Mouse (Mus musculus): ENCODE data around the gene Usp21.

- TF ChIP-seq CTCF (IDR thresholded peaks at IDR 0.05; ENCODE audit: low read depth, low read length): no peak
- no peak for TF ChIP-seq GATA1 (IDR thresholded peaks at IDR 0.05; ENCODE audit: borderline replicate concordance, low read length)
- TF ChIP-seq GATA2 (IDR thresholded peaks at IDR 0.05; ENCODE audit: borderline replicate concordance, low read depth, low read length): no peak
Measured at GRCm38 (mm10) chr1:171260316-171260715, 27.5 kb downstream of the Usp21 start.
